ENCODE assay signal across 10 mouse cellular contexts in genomic region chr7:24391077-24391476, GRCm38 (mm10). TPM values are rescaled to one million over a fixed set of nuclear protein-coding genes. Genes with fewer than 3 reads are reported as not detected.
DNase-seq lines count a peak whose midpoint lies in the region; ATAC-seq and TF ChIP-seq lines count a peak whose summit lies in the region.
"Had no signal": no experiment of that assay in that cellular context is flagged by ENCODE, and none has a peak within 500 bp of the region (broad histone marks: within the 10 kb centered on the region; RNA-seq: fewer than 3 reads in every experiment).

No protein-coding gene starts in this region.

- no peak overlapping the region for H3K9ac ChIP-seq in lung, embryonic 14.5 days
- no peak overlapping the region for H3K9ac ChIP-seq in embryonic facial prominence, embryonic 11.5 days (replicated peaks; ENCODE audit: low read length)
- H3K9ac ChIP-seq in intestine, postnatal 0 days (ENCODE audit: low read depth, low read length) = no peak overlapping the region
- H3K9ac ChIP-seq in stomach, embryonic 14.5 days (replicated peaks; ENCODE audit: low read depth, low read length) = no peak overlapping the region
- H3K9ac ChIP-seq: heart, embryonic 12.5 days had no signal

- H3K27ac ChIP-seq in lung, embryonic 14.5 days (ENCODE audit: low read depth) = peak overlapping the region; percentile 30; the same call in 1 of the 2 replicates
- H3K27ac ChIP-seq in embryonic facial prominence, embryonic 11.5 days (replicated peaks; ENCODE audit: low read depth, low read length) = no peak overlapping the region
- no peak overlapping the region for H3K27ac ChIP-seq in intestine, postnatal 0 days (ENCODE audit: low read depth, low read length)
- H3K27ac ChIP-seq in stomach, embryonic 14.5 days (ENCODE audit: low read length) = peak overlapping the region; percentile 85

- no peaks in the 10 kb centered on the region for H3K9me3 ChIP-seq in lung, embryonic 14.5 days (ENCODE audit: low read depth, low read length)
- H3K9me3 ChIP-seq in embryonic facial prominence, embryonic 11.5 days (replicated peaks; ENCODE audit: control insufficient read depth, low read length) = no peaks in the 10 kb centered on the region
- no peaks in the 10 kb centered on the region for H3K9me3 ChIP-seq in intestine, postnatal 0 days (ENCODE audit: control insufficient read depth)
- H3K9me3 ChIP-seq in stomach, embryonic 14.5 days (ENCODE audit: control insufficient read depth, low read depth, low read length) = no peaks in the 10 kb centered on the region
- H3K9me3 ChIP-seq: heart, embryonic 12.5 days had no signal

- TF ChIP-seq CTCF in lung, embryonic 14.5 days (IDR thresholded peaks at IDR 0.05; ENCODE audit: low read depth) = no peak
- TF ChIP-seq CTCF in intestine, postnatal 0 days (IDR thresholded peaks at IDR 0.05; ENCODE audit: low read depth) = no peak

- intact Hi-C loops in left cerebral cortex, postnatal 25 days (cut with DNase I) = no loop called here

- H3K36me3 ChIP-seq in lung, embryonic 14.5 days (ENCODE audit: insufficient read depth) = no peaks in the 10 kb centered on the region
- no peaks in the 10 kb centered on the region for H3K36me3 ChIP-seq in embryonic facial prominence, embryonic 11.5 days (replicated peaks; ENCODE audit: control insufficient read depth, insufficient read depth, low read depth, low read length)
- H3K36me3 ChIP-seq in intestine, postnatal 0 days (ENCODE audit: control insufficient read depth, insufficient read depth) = no peaks in the 10 kb centered on the region
- H3K36me3 ChIP-seq in stomach, embryonic 14.5 days (ENCODE audit: control insufficient read depth, insufficient read depth, low read length) = no peaks in the 10 kb centered on the region
- H3K36me3 ChIP-seq: heart, embryonic 12.5 days had no signal

- 5% methylated on average over 5 of the region's 5 CpGs for WGBS in lung, embryonic 14.5 days
- WGBS in embryonic facial prominence, embryonic 11.5 days = 39% methylated on average over 5 of the region's 5 CpGs
- 1% methylated on average over 5 of the region's 5 CpGs for WGBS in intestine, postnatal 0 days
- under 1% methylated on average over 5 of the region's 5 CpGs for WGBS in stomach, embryonic 14.5 days

- ATAC-seq in lung, embryonic 14.5 days (ENCODE audit: insufficient read depth) = peak; percentile 84
- ATAC-seq in embryonic facial prominence, embryonic 11.5 days (replicated peaks; ENCODE audit: insufficient number of reproducible peaks, low FRiP score, low TSS enrichment, low read depth) = no peak
- peak; percentile 72 for ATAC-seq in intestine, postnatal 0 days
- peak; percentile 82; the same call in 1 of the 2 replicates for ATAC-seq in stomach, embryonic 14.5 days (ENCODE audit: insufficient number of reproducible peaks, insufficient read depth, low FRiP score, low read depth)

- peak overlapping the region; percentile 37; the same call in 1 of the 2 replicates for H3K4me2 ChIP-seq in lung, embryonic 14.5 days
- H3K4me2 ChIP-seq in embryonic facial prominence, embryonic 11.5 days (ENCODE audit: low read depth, low read length) = no peak overlapping the region
- H3K4me2 ChIP-seq in intestine, postnatal 0 days (replicated peaks; ENCODE audit: low read depth) = no peak overlapping the region; the same call in 1 of the 2 replicates
- peak overlapping the region; percentile 33 for H3K4me2 ChIP-seq in stomach, embryonic 14.5 days (replicated peaks; ENCODE audit: low read depth, low read length)
- H3K4me2 ChIP-seq: heart, embryonic 12.5 days had no signal

- H3K27me3 ChIP-seq in lung, embryonic 14.5 days (ENCODE audit: insufficient read depth, low read length) = no peaks in the 10 kb centered on the region
- no peaks in the 10 kb centered on the region for H3K27me3 ChIP-seq in embryonic facial prominence, embryonic 11.5 days (ENCODE audit: control insufficient read depth, insufficient read depth, low read length)
- no peaks in the 10 kb centered on the region for H3K27me3 ChIP-seq in intestine, postnatal 0 days (replicated peaks; ENCODE audit: control insufficient read depth, insufficient read depth, low read length)
- no peaks in the 10 kb centered on the region for H3K27me3 ChIP-seq in stomach, embryonic 14.5 days (ENCODE audit: control insufficient read depth, insufficient read depth, low read length)
- H3K27me3 ChIP-seq: heart, embryonic 12.5 days had no signal

- H3K4me1 ChIP-seq in lung, embryonic 14.5 days (ENCODE audit: insufficient read depth) = no peaks in the 10 kb centered on the region
- H3K4me1 ChIP-seq in embryonic facial prominence, embryonic 11.5 days (ENCODE audit: control insufficient read depth, insufficient read depth, low read length) = no peaks in the 10 kb centered on the region
- no peaks in the 10 kb centered on the region for H3K4me1 ChIP-seq in intestine, postnatal 0 days (replicated peaks; ENCODE audit: control insufficient read depth, insufficient read depth, low read length)
- H3K4me1 ChIP-seq in stomach, embryonic 14.5 days (ENCODE audit: control insufficient read depth, insufficient read depth, low read length) = peaks cover 19% of the 10 kb centered on the region; the same call in 1 of the 2 replicates

- DNase-seq in lung, embryonic 14.5 days = peak; percentile 72
- no peak for DNase-seq in lung, postnatal 25 days (ENCODE audit: low spot score)
- DNase-seq in embryonic facial prominence, embryonic 11.5 days (ENCODE audit: low spot score) = peak; percentile 42
- no peak for DNase-seq in left cerebral cortex, postnatal 25 days (ENCODE audit: low spot score in 2 of 2)
- no peak for DNase-seq in spleen, adult 18-20 months
- DNase-seq: cerebellum, adult 9-11 months had no signal

- no peak overlapping the region for H3K4me3 ChIP-seq in lung, embryonic 14.5 days (ENCODE audit: low read depth, low read length)
- no peak overlapping the region for H3K4me3 ChIP-seq in embryonic facial prominence, embryonic 11.5 days (ENCODE audit: low read depth, low read length)
- H3K4me3 ChIP-seq in intestine, postnatal 0 days (ENCODE audit: low read depth, low read length) = no peak overlapping the region
- H3K4me3 ChIP-seq in stomach, embryonic 14.5 days (ENCODE audit: low read depth, low read length) = peak overlapping the region; percentile 17; the same call in 1 of the 2 replicates
- H3K4me3 ChIP-seq: heart, embryonic 12.5 days had no signal

RNA-seq across cellular contexts. Expression of gene Smg9, which starts 8.3 kb away (rescaled TPM):
- 21.5 and 24.5 TPM in 2 replicates for polyA plus RNA-seq in lung, embryonic 14.5 days (2014; fragmentation: Nextera tagmentation; extraction: Ambion mirVana)
- 13.8 and 18.6 TPM in 2 replicates for polyA plus RNA-seq in embryonic facial prominence, embryonic 11.5 days (2014; fragmentation: Nextera tagmentation; extraction: Ambion mirVana)
- polyA plus RNA-seq in intestine, postnatal 0 days (2015; fragmentation: Nextera tagmentation; extraction: Ambion mirVana) = 14.0 and 15.1 TPM in 2 replicates
- 23.2 and 26.6 TPM in 2 replicates for polyA plus RNA-seq in stomach, embryonic 14.5 days (2014; fragmentation: Nextera tagmentation; extraction: Ambion mirVana)
- 10 to 100 TPM; 38.1 to 40.2 TPM for total RNA-seq in left cerebral cortex, postnatal 25 days (2021)

RNA-seq across cellular contexts. Expression of gene Kcnn4, which starts 21.0 kb away (rescaled TPM):
- polyA plus RNA-seq in lung, embryonic 14.5 days (2014; fragmentation: Nextera tagmentation; extraction: Ambion mirVana) = 1.6 and 1.7 TPM in 2 replicates
- 2.2 and 2.3 TPM in 2 replicates for polyA plus RNA-seq in embryonic facial prominence, embryonic 11.5 days (2014; fragmentation: Nextera tagmentation; extraction: Ambion mirVana)
- 3.2 and 3.7 TPM in 2 replicates for polyA plus RNA-seq in intestine, postnatal 0 days (2015; fragmentation: Nextera tagmentation; extraction: Ambion mirVana)
- 2.4 and 3.0 TPM in 2 replicates for polyA plus RNA-seq in stomach, embryonic 14.5 days (2014; fragmentation: Nextera tagmentation; extraction: Ambion mirVana)
- under 1 TPM in 1 of 2 experiments, not detected in 1; 0.50 TPM for total RNA-seq in left cerebral cortex, postnatal 25 days (2021)

RNA-seq across cellular contexts. Expression of gene Lypd5, which starts 42.1 kb away (rescaled TPM):
- polyA plus RNA-seq in lung, embryonic 14.5 days (2014; fragmentation: Nextera tagmentation; extraction: Ambion mirVana) = not detected in 2 replicates
- polyA plus RNA-seq in embryonic facial prominence, embryonic 11.5 days (2014; fragmentation: Nextera tagmentation; extraction: Ambion mirVana) = not detected in 2 replicates
- not detected in 2 replicates for polyA plus RNA-seq in intestine, postnatal 0 days (2015; fragmentation: Nextera tagmentation; extraction: Ambion mirVana)
- not detected in 2 replicates for polyA plus RNA-seq in stomach, embryonic 14.5 days (2014; fragmentation: Nextera tagmentation; extraction: Ambion mirVana)
- total RNA-seq in left cerebral cortex, postnatal 25 days (2021) = not detected
- total RNA-seq: liver, adult 2 months had no signal
- polyA plus RNA-seq: heart, embryonic 12.5 days; liver, adult 2 months had no signal

RNA-seq across cellular contexts. Expression of gene Tescl, which starts 57.3 kb away (rescaled TPM):
- polyA plus RNA-seq in lung, embryonic 14.5 days (2014; fragmentation: Nextera tagmentation; extraction: Ambion mirVana) = not detected in 2 replicates
- not detected in 2 replicates for polyA plus RNA-seq in embryonic facial prominence, embryonic 11.5 days (2014; fragmentation: Nextera tagmentation; extraction: Ambion mirVana)
- polyA plus RNA-seq in intestine, postnatal 0 days (2015; fragmentation: Nextera tagmentation; extraction: Ambion mirVana) = 0.18 TPM in 1 of 2 replicates, not detected in the other
- 0.41 TPM in 1 of 2 replicates, not detected in the other for polyA plus RNA-seq in stomach, embryonic 14.5 days (2014; fragmentation: Nextera tagmentation; extraction: Ambion mirVana)
- not detected for total RNA-seq in left cerebral cortex, postnatal 25 days (2021)
- total RNA-seq: liver, adult 2 months had no signal
- polyA plus RNA-seq: heart, embryonic 12.5 days; liver, adult 2 months had no signal

Comparison
In these comparisons a context has a peak if more than half of its experiments do, and no peak if none do; other contexts are left out.
1. DNase-seq: peak in lung, embryonic 14.5 days (single experiment) and embryonic facial prominence, embryonic 11.5 days (single experiment); none in lung, postnatal 25 days (single experiment), left cerebral cortex, postnatal 25 days (0 of 2) and spleen, adult 18-20 months (0 of 2).
2. H3K27ac ChIP-seq: peak in lung, embryonic 14.5 days (single experiment) and stomach, embryonic 14.5 days (single experiment); none in embryonic facial prominence, embryonic 11.5 days (single experiment) and intestine, postnatal 0 days (single experiment).
3. H3K4me2 ChIP-seq: peak in lung, embryonic 14.5 days (single experiment) and stomach, embryonic 14.5 days (single experiment); none in embryonic facial prominence, embryonic 11.5 days (single experiment) and intestine, postnatal 0 days (single experiment).